Mouse (Mus musculus) forebrain, embryonic 15.5 days (tissue): ENCODE data around the gene Btbd9. TPM values are rescaled to one million over a fixed set of nuclear protein-coding genes. Genes with fewer than 3 reads are reported as not detected.
A peak's percentile ranks its signal among the peaks of the same experiment; 100 is the strongest.

Source experiments
- ATAC-seq: fragments of 200-750 bp; cut with Nextera tagmentation; replicated peaks from 2 replicates; pipeline ENCODE4 v1.8.0; 2017; ENCODE audit warnings: mild to moderate bottlenecking, moderate TSS enrichment, moderate library complexity
- H3K27ac ChIP-seq: fragments of 300-500 bp; sonication (generic); replicated peaks from 2 replicates; pipeline ENCODE4 v1.5.1; 2015; ENCODE audit warnings: mild to moderate bottlenecking, inconsistent platforms
- H3K27me3 ChIP-seq: fragments of 300-500 bp; sonication (generic); 2 replicates; pipeline ENCODE4 v1.6.1; 2015; ENCODE audit warnings: inconsistent platforms
- H3K36me3 ChIP-seq: fragments of 300-500 bp; sonication (generic); 2 replicates; pipeline ENCODE4 v1.6.1; 2015; ENCODE audit warnings: mild to moderate bottlenecking, inconsistent platforms
- H3K4me1 ChIP-seq: fragments of 300-500 bp; sonication (generic); 2 replicates; pipeline ENCODE4 v1.6.1; 2015; ENCODE audit warnings: inconsistent platforms
- H3K4me2 ChIP-seq: fragments of 300-500 bp; sonication (generic); replicated peaks from 2 replicates; pipeline ENCODE4 v1.6.1; 2015; ENCODE audit warnings: mild to moderate bottlenecking, inconsistent platforms
- H3K4me3 ChIP-seq: fragments of 300-500 bp; sonication (generic); 2 replicates; pipeline ENCODE4 v1.5.1; 2015; ENCODE audit warnings: mild to moderate bottlenecking, inconsistent platforms
- H3K9ac ChIP-seq: fragments of 300-500 bp; sonication (generic); replicated peaks from 2 replicates; pipeline ENCODE4 v1.6.1; 2015; ENCODE audit warnings: mild to moderate bottlenecking, inconsistent platforms
- H3K9me3 ChIP-seq: fragments of 300-500 bp; sonication (generic); 2 replicates; pipeline ENCODE4 v1.6.1; 2016; ENCODE audit warnings: inconsistent platforms
- WGBS: fragments of 180-500 bp; shearing (Covaris S2); methylation state at CpG from one replicate; pipeline ENCODE4 v1.1.7; 2015; ENCODE audit warnings: mixed read lengths; 5-methylcytosine and 5-hydroxymethylcytosine counted together
- polyA plus RNA-seq: library from polyadenylated mRNA; unstranded; fragments of >200 nt; fragmentation: Nextera tagmentation; extraction: Ambion mirVana; gene quantifications from 2 replicates; pipeline ENCODE4 v1.2.1, GENCODE M21; 2015

Btbd9 gene
- polyA plus RNA-seq, 1 experiment from 2014 or later, result 146 TPM

- Histone ChIP-seq H3K4me3 (no peak overlapping the region), H3K4me2 (no peak overlapping the region), H3K27ac (no peak overlapping the region), H3K4me1 (peaks cover 11% of the 10 kb centered on the region), H3K9ac (no peak overlapping the region), H3K9me3 (no peaks in the 10 kb centered on the region), H3K36me3 (no peaks in the 10 kb centered on the region), H3K27me3 (no peaks in the 10 kb centered on the region)
- ATAC-seq, result no peak
- 85% methylated on average over 4 of the region's 4 CpGs for WGBS
Observed at GRCm38 (mm10) chr17:30333136-30333535, 243.2 kb downstream of the Btbd9 start.

- no peak overlapping the region for H3K4me2 ChIP-seq
- H3K9me3 ChIP-seq, result no peaks in the 10 kb centered on the region
- no peak overlapping the region for H3K27ac ChIP-seq
- H3K36me3 ChIP-seq, result no peaks in the 10 kb centered on the region
- no peak for ATAC-seq
- H3K27me3 ChIP-seq, result no peaks in the 10 kb centered on the region
- H3K9ac ChIP-seq, result no peak overlapping the region
- H3K4me3 ChIP-seq, result no peak overlapping the region
- peaks cover 12% of the 10 kb centered on the region for H3K4me1 ChIP-seq
- WGBS, result 71% methylated on average over 6 of the region's 6 CpGs
Observed at GRCm38 (mm10) chr17:30331380-30331779, 244.9 kb downstream of the Btbd9 start.

GRCm38 (mm10) chr17:30329531-30329930 lies 246.8 kb downstream of the Btbd9 start:
- WGBS, result 83% methylated on average over 2 of the region's 2 CpGs
- ATAC-seq, result no peak

GRCm38 (mm10) chr17:30328924-30329323 lies 247.4 kb downstream of the Btbd9 start:
- H3K9ac ChIP-seq, result no peak overlapping the region
- peaks cover 12% of the 10 kb centered on the region for H3K4me1 ChIP-seq
- H3K36me3 ChIP-seq, result no peaks in the 10 kb centered on the region
- no peak overlapping the region for H3K4me3 ChIP-seq
- H3K9me3 ChIP-seq, result no peaks in the 10 kb centered on the region
- WGBS, result 44% methylated on average over 5 of the region's 5 CpGs
- H3K4me2 ChIP-seq, result no peak overlapping the region
- no peak overlapping the region for H3K27ac ChIP-seq
- ATAC-seq, result no peak
- H3K27me3 ChIP-seq, result no peaks in the 10 kb centered on the region

More at GRCm38 (mm10) chr17:30329531-30329930, 246.8 kb downstream of the Btbd9 start:
- Histone ChIP-seq H3K9ac (no peak overlapping the region), H3K9me3 (no peaks in the 10 kb centered on the region), H3K4me2 (no peak overlapping the region), H3K4me1 (peaks cover 12% of the 10 kb centered on the region), H3K36me3 (no peaks in the 10 kb centered on the region), H3K27me3 (no peaks in the 10 kb centered on the region), H3K27ac (no peak overlapping the region), H3K4me3 (no peak overlapping the region)

GRCm38 (mm10) chr17:30326906-30327305 lies 249.4 kb downstream of the Btbd9 start:
- no peaks in the 10 kb centered on the region for H3K36me3 ChIP-seq
- no peak for ATAC-seq
- WGBS, result 82% methylated on average over 1 of the region's 1 CpGs
- H3K4me2 ChIP-seq, result no peak overlapping the region
- peaks cover 12% of the 10 kb centered on the region for H3K4me1 ChIP-seq
- H3K27ac ChIP-seq, result no peak overlapping the region
- no peaks in the 10 kb centered on the region for H3K9me3 ChIP-seq
- no peak overlapping the region for H3K9ac ChIP-seq
- no peaks in the 10 kb centered on the region for H3K27me3 ChIP-seq
- H3K4me3 ChIP-seq, result no peak overlapping the region

GRCm38 (mm10) chr17:30320301-30320700 lies 256.0 kb downstream of the Btbd9 start:
- Histone ChIP-seq H3K36me3 (no peaks in the 10 kb centered on the region), H3K9me3 (no peaks in the 10 kb centered on the region), H3K4me2 (no peak overlapping the region), H3K4me1 (no peaks in the 10 kb centered on the region), H3K4me3 (no peak overlapping the region), H3K27me3 (no peaks in the 10 kb centered on the region), H3K27ac (no peak overlapping the region), H3K9ac (no peak overlapping the region)
- no peak for ATAC-seq
- 63% methylated on average over 1 of the region's 1 CpGs for WGBS

GRCm38 (mm10) chr17:30312688-30313087 lies 263.6 kb downstream of the Btbd9 start:
- no peaks in the 10 kb centered on the region for H3K36me3 ChIP-seq
- H3K4me3 ChIP-seq, result no peak overlapping the region
- H3K27me3 ChIP-seq, result no peaks in the 10 kb centered on the region
- peaks cover 11% of the 10 kb centered on the region for H3K4me1 ChIP-seq
- 69% methylated on average over 4 of the region's 4 CpGs for WGBS
- H3K4me2 ChIP-seq, result no peak overlapping the region
- no peaks in the 10 kb centered on the region for H3K9me3 ChIP-seq
- H3K27ac ChIP-seq, result no peak overlapping the region
- no peak for ATAC-seq
- no peak overlapping the region for H3K9ac ChIP-seq

GRCm38 (mm10) chr17:30309627-30310026 lies 266.7 kb downstream of the Btbd9 start:
- Histone ChIP-seq H3K9ac (no peak overlapping the region), H3K9me3 (no peaks in the 10 kb centered on the region), H3K4me3 (no peak overlapping the region), H3K27me3 (no peaks in the 10 kb centered on the region), H3K27ac (0 out of 2 replicates have a peak overlapping the region, but pooled peaks have one; percentile 39), H3K4me2 (no peak overlapping the region), H3K36me3 (no peaks in the 10 kb centered on the region), H3K4me1 (peaks cover 16% of the 10 kb centered on the region)
- WGBS, result 74% methylated on average over 4 of the region's 4 CpGs
- ATAC-seq, result no peak

- H3K4me2 ChIP-seq, result no peak overlapping the region
- no peaks in the 10 kb centered on the region for H3K27me3 ChIP-seq
- H3K36me3 ChIP-seq, result no peaks in the 10 kb centered on the region
- H3K9ac ChIP-seq, result no peak overlapping the region
- H3K4me3 ChIP-seq, result no peak overlapping the region
- H3K9me3 ChIP-seq, result no peaks in the 10 kb centered on the region
- 0 out of 2 replicates have a peak overlapping the region, but pooled peaks have one; percentile 39 for H3K27ac ChIP-seq
- WGBS, result 60% methylated on average over 4 of the region's 4 CpGs
- H3K4me1 ChIP-seq, result peaks cover 20% of the 10 kb centered on the region
- no peak for ATAC-seq
Observed at GRCm38 (mm10) chr17:30308889-30309288, 267.4 kb downstream of the Btbd9 start.

- 86% methylated on average over 13 of the region's 13 CpGs for WGBS
- H3K4me3 ChIP-seq, result no peak overlapping the region
- no peak overlapping the region for H3K4me2 ChIP-seq
- no peak overlapping the region for H3K9ac ChIP-seq
- no peaks in the 10 kb centered on the region for H3K36me3 ChIP-seq
- peaks cover 20% of the 10 kb centered on the region for H3K4me1 ChIP-seq
- ATAC-seq, result no peak
- 0 out of 2 replicates have a peak overlapping the region, but pooled peaks have one; percentile 11 for H3K27ac ChIP-seq
- no peaks in the 10 kb centered on the region for H3K27me3 ChIP-seq
- no peaks in the 10 kb centered on the region for H3K9me3 ChIP-seq
Observed at GRCm38 (mm10) chr17:30308317-30308716, 268.0 kb downstream of the Btbd9 start.

- H3K4me1 ChIP-seq, result peaks cover 20% of the 10 kb centered on the region
- no peak for ATAC-seq
- H3K4me2 ChIP-seq, result no peak overlapping the region
- no peaks in the 10 kb centered on the region for H3K9me3 ChIP-seq
- no peaks in the 10 kb centered on the region for H3K36me3 ChIP-seq
- H3K9ac ChIP-seq, result no peak overlapping the region
- 63% methylated on average over 10 of the region's 10 CpGs for WGBS
- no peak overlapping the region for H3K27ac ChIP-seq
- no peaks in the 10 kb centered on the region for H3K27me3 ChIP-seq
- H3K4me3 ChIP-seq, result no peak overlapping the region
Observed at GRCm38 (mm10) chr17:30307168-30307567, 269.1 kb downstream of the Btbd9 start.

- H3K9ac ChIP-seq, result no peak overlapping the region
- peaks cover 26% of the 10 kb centered on the region for H3K4me1 ChIP-seq
- 75% methylated on average over 2 of the region's 2 CpGs for WGBS
- ATAC-seq, result no peak
- no peaks in the 10 kb centered on the region for H3K27me3 ChIP-seq
- no peaks in the 10 kb centered on the region for H3K36me3 ChIP-seq
- H3K4me3 ChIP-seq, result no peak overlapping the region
- H3K4me2 ChIP-seq, result no peak overlapping the region
- H3K27ac ChIP-seq, result no peak overlapping the region
- H3K9me3 ChIP-seq, result no peaks in the 10 kb centered on the region
Observed at GRCm38 (mm10) chr17:30304766-30305165, 271.5 kb downstream of the Btbd9 start.

GRCm38 (mm10) chr17:30301338-30301737 lies 274.9 kb downstream of the Btbd9 start:
- Histone ChIP-seq H3K9me3 (no peaks in the 10 kb centered on the region), H3K27me3 (no peaks in the 10 kb centered on the region), H3K4me1 (peaks cover 15% of the 10 kb centered on the region), H3K9ac (no peak overlapping the region), H3K4me3 (no peak overlapping the region), H3K27ac (peak overlapping the region; percentile 20; the same call in 1 of the 2 replicates), H3K36me3 (no peaks in the 10 kb centered on the region), H3K4me2 (no peak overlapping the region)
- 55% methylated on average over 2 of the region's 2 CpGs for WGBS
- no peak for ATAC-seq
